Mouse (Mus musculus) midbrain, embryonic 14.5 days (tissue): ENCODE data around the gene Bach2. TPM values are rescaled to one million over a fixed set of nuclear protein-coding genes. Genes with fewer than 3 reads are reported as not detected.

Source experiments
- ATAC-seq: fragments of 200-750 bp; cut with Nextera tagmentation; 2 replicates; pipeline ENCODE4 v1.8.0; 2017; ENCODE audit warnings: moderate number of reproducible peaks, moderate library complexity; ENCODE audit not compliant: low FRiP score, low TSS enrichment
- DNase-seq: peaks from one replicate; pipeline ENCODE4 v3.0.0-alpha.2; 2015
- H3K27ac ChIP-seq: fragments of 300-500 bp; sonication (generic); replicated peaks from 2 replicates; pipeline ENCODE4 v1.5.1; 2014; ENCODE audit warnings: mild to moderate bottlenecking, low read depth, low read length, moderate library complexity
- H3K27me3 ChIP-seq: fragments of 300-500 bp; sonication (generic); 2 replicates; pipeline ENCODE4 v1.6.1; 2014; ENCODE audit warnings: low read length, control low read depth, mixed read lengths; ENCODE audit not compliant: control insufficient read depth, insufficient read depth
- H3K36me3 ChIP-seq: fragments of 300-500 bp; sonication (generic); 2 replicates; pipeline ENCODE4 v1.6.1; 2014; ENCODE audit warnings: low read length, control low read depth; ENCODE audit not compliant: control insufficient read depth, insufficient read depth
- H3K4me1 ChIP-seq: fragments of 300-500 bp; sonication (generic); 2 replicates; pipeline ENCODE4 v1.6.1; 2014; ENCODE audit warnings: mild to moderate bottlenecking, antibody characterized with exemption, low read length, control low read depth; ENCODE audit not compliant: control insufficient read depth, insufficient read depth
- H3K4me2 ChIP-seq: fragments of 300-500 bp; sonication (generic); 2 replicates; pipeline ENCODE4 v1.6.1; 2014; ENCODE audit warnings: mild to moderate bottlenecking, low read length, moderate library complexity
- H3K4me3 ChIP-seq: fragments of 300-500 bp; sonication (generic); replicated peaks from 2 replicates; pipeline ENCODE4 v1.5.1; 2014; ENCODE audit warnings: low read depth, low read length
- H3K9ac ChIP-seq: fragments of 300-500 bp; sonication (generic); replicated peaks from 2 replicates; pipeline ENCODE4 v1.6.1; 2014; ENCODE audit warnings: mild to moderate bottlenecking, low read length, moderate library complexity
- H3K9me3 ChIP-seq: fragments of 300-500 bp; sonication (generic); 2 replicates; pipeline ENCODE4 v1.6.1; 2016; ENCODE audit warnings: low read length, control low read depth, mixed read lengths; ENCODE audit not compliant: control insufficient read depth
- WGBS: fragments of 180-500 bp; shearing (Covaris S2); extraction: QIAGEN DNeasy Blood & Tissue Kit; methylation state at CpG from one replicate; pipeline ENCODE4 v1.1.7; 2014; 5-methylcytosine and 5-hydroxymethylcytosine counted together
- polyA plus RNA-seq: library from polyadenylated mRNA; unstranded; fragments of >200 nt; fragmentation: Nextera tagmentation; extraction: Ambion mirVana; gene quantifications from 2 replicates; pipeline ENCODE4 v1.2.1, GENCODE M21; 2014

The Bach2 gene
- polyA plus RNA-seq, 1 experiment from 2014 or later, result 27.0 TPM

GRCm38 (mm10) chr4:32430136-32430535 lies 191.5 kb downstream of the Bach2 start:
- Histone ChIP-seq H3K36me3 (no peaks in the 10 kb centered on the region), H3K4me1 (peaks cover 54% of the 10 kb centered on the region), H3K4me2 (no peak overlapping the region), H3K9me3 (no peaks in the 10 kb centered on the region), H3K9ac (no peak overlapping the region), H3K4me3 (no peak overlapping the region), H3K27ac (no peak overlapping the region), H3K27me3 (no peaks in the 10 kb centered on the region)
- ATAC-seq, result no peak
- 80% methylated on average over 11 of the region's 11 CpGs for WGBS
- no peak for DNase-seq

- Histone ChIP-seq H3K27ac (peak overlapping the region; percentile 56), H3K27me3 (no peaks in the 10 kb centered on the region), H3K9me3 (no peaks in the 10 kb centered on the region), H3K9ac (peak overlapping the region; percentile 17; the same call in 1 of the 2 replicates), H3K36me3 (no peaks in the 10 kb centered on the region), H3K4me2 (peak overlapping the region; percentile 5), H3K4me3 (no peak overlapping the region), H3K4me1 (peaks cover 54% of the 10 kb centered on the region)
- WGBS, result 5% methylated on average over 7 of the region's 7 CpGs
- peak; percentile 50 for DNase-seq
- ATAC-seq, result peak; percentile 53; the same call in 1 of the 2 replicates
Measured at GRCm38 (mm10) chr4:32430981-32431380, 192.4 kb downstream of the Bach2 start.

GRCm38 (mm10) chr4:32432271-32432781 lies 193.7 kb downstream of the Bach2 start:
- no peak overlapping the region for H3K4me3 ChIP-seq
- H3K27ac ChIP-seq, result peak overlapping the region; percentile 21; the same call in 1 of the 2 replicates
- H3K36me3 ChIP-seq, result no peaks in the 10 kb centered on the region
- DNase-seq (peak; percentile 50), ATAC-seq (peak; percentile 21; the same call in 1 of the 2 replicates)
- WGBS, result 27% methylated on average over 10 of the region's 10 CpGs
- no peaks in the 10 kb centered on the region for H3K27me3 ChIP-seq
- no peaks in the 10 kb centered on the region for H3K9me3 ChIP-seq
- peaks cover 52% of the 10 kb centered on the region for H3K4me1 ChIP-seq
- no peak overlapping the region for H3K9ac ChIP-seq
- H3K4me2 ChIP-seq, result peak overlapping the region; percentile 18; the same call in 1 of the 2 replicates

GRCm38 (mm10) chr4:32432945-32433344 lies 194.3 kb downstream of the Bach2 start:
- no peaks in the 10 kb centered on the region for H3K27me3 ChIP-seq
- peak overlapping the region; percentile 32; the same call in 1 of the 2 replicates for H3K27ac ChIP-seq
- H3K4me2 ChIP-seq, result 0 out of 2 replicates have a peak overlapping the region, but pooled peaks have one; percentile 18
- WGBS, result 18% methylated on average over 6 of the region's 6 CpGs
- H3K9me3 ChIP-seq, result no peaks in the 10 kb centered on the region
- no peak overlapping the region for H3K4me3 ChIP-seq
- DNase-seq (no peak), ATAC-seq (no peak)
- H3K4me1 ChIP-seq, result peaks cover 47% of the 10 kb centered on the region
- H3K36me3 ChIP-seq, result no peaks in the 10 kb centered on the region
- no peak overlapping the region for H3K9ac ChIP-seq

GRCm38 (mm10) chr4:32434612-32435011 lies 196.0 kb downstream of the Bach2 start:
- no peak overlapping the region for H3K27ac ChIP-seq
- H3K9ac ChIP-seq, result no peak overlapping the region
- H3K4me3 ChIP-seq, result no peak overlapping the region
- peaks cover 34% of the 10 kb centered on the region for H3K4me1 ChIP-seq
- H3K27me3 ChIP-seq, result no peaks in the 10 kb centered on the region
- ATAC-seq (no peak), DNase-seq (no peak)
- no peaks in the 10 kb centered on the region for H3K9me3 ChIP-seq
- no peak overlapping the region for H3K4me2 ChIP-seq
- WGBS, result 84% methylated on average over 1 of the region's 1 CpGs
- H3K36me3 ChIP-seq, result no peaks in the 10 kb centered on the region

GRCm38 (mm10) chr4:32439974-32440739 lies 201.6 kb downstream of the Bach2 start:
- Histone ChIP-seq H3K9me3 (no peaks in the 10 kb centered on the region), H3K27me3 (no peaks in the 10 kb centered on the region), H3K4me1 (no peaks in the 10 kb centered on the region; the same call in 1 of the 2 replicates), H3K4me2 (no peak overlapping the region), H3K4me3 (no peak overlapping the region), H3K27ac (no peak overlapping the region), H3K9ac (no peak overlapping the region), H3K36me3 (no peaks in the 10 kb centered on the region)
- DNase-seq (no peak), ATAC-seq (no peak)
- WGBS, result 82% methylated on average over 11 of the region's 11 CpGs

GRCm38 (mm10) chr4:32440740-32441072 lies 202.1 kb downstream of the Bach2 start:
- Histone ChIP-seq H3K4me2 (no peak overlapping the region), H3K27ac (no peak overlapping the region), H3K27me3 (no peaks in the 10 kb centered on the region), H3K36me3 (no peaks in the 10 kb centered on the region), H3K4me3 (no peak overlapping the region), H3K9me3 (no peaks in the 10 kb centered on the region), H3K9ac (no peak overlapping the region), H3K4me1 (no peaks in the 10 kb centered on the region; the same call in 1 of the 2 replicates)
- ATAC-seq, result no peak
- no peak for DNase-seq
- 82% methylated on average over 6 of the region's 6 CpGs for WGBS

- Histone ChIP-seq H3K36me3 (no peaks in the 10 kb centered on the region), H3K4me1 (no peaks in the 10 kb centered on the region), H3K27me3 (no peaks in the 10 kb centered on the region), H3K27ac (no peak overlapping the region), H3K9me3 (no peaks in the 10 kb centered on the region), H3K4me2 (no peak overlapping the region), H3K4me3 (no peak overlapping the region), H3K9ac (no peak overlapping the region)
- ATAC-seq (no peak), DNase-seq (no peak)
- WGBS, result 91% methylated on average over 1 of the region's 1 CpGs
Measured at GRCm38 (mm10) chr4:32444671-32445196, 206.1 kb downstream of the Bach2 start.
